Mouse (Mus musculus) thymus, postnatal 14 days (tissue): ENCODE measurements around the gene Mdm1.
"Not testable (repeated sequence)": the region's sequence is repeated elsewhere in the genome, so short reads cannot be mapped to it uniquely, and the experiment has no call there.

ENCODE experiments used
- DNase-seq: peaks from one replicate; pipeline ENCODE4 v3.0.0; 2021

The Mdm1 gene

DNA sequence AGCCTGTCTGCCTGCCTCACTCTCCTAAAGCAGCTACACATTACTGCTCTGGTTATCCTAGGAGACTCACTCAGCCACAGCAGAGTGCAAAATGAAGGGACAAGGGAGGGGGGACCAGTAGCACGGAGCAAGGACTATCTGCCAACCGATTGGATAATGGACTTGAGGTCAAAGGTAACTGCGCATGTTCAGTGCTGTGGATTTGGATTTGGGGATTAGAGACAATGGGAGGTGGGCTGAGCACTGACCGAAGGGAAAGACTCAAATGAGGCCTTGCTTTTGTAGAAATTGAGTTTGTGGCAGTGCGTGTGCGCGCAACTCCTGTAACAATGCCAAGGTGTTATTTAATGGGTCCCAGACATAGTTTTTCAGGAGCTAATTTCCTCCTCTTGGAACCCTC lies 16.4 kb upstream of the Mdm1 start:
- DNase-seq, result no peak

DNA sequence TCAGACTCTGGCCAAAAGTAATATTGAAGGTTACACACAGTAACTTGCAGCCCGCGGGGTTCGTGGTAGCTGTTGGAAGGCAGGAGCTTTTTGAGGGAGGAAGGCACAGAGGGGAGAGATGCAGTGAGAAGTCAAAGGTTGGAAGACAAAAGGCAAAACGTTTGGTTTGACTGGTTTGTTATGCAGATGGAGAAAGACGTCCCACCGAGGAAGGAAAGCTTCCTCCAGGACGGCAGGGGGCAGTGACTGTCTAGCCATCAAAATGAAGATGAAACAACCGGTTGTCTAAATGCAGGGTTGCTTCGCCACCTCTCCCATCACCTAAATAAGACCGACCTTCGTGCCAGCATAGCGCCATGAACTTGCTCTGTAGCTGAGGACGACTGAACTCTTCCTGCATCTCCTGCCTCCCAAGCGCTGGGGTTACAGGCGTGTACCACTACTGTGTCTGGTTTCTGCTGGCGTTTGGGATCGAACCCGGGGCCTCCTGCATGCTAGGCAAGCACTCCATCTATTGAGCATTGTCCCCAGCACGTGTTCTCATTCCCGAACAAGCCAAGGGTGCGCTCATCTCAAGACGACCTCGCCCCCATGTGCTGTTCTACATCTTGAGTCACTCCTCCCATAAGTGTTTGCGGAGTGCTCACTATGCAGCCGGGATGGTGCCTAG lies 15.7 kb upstream of the Mdm1 start:
- DNase-seq, result no peak

DNA sequence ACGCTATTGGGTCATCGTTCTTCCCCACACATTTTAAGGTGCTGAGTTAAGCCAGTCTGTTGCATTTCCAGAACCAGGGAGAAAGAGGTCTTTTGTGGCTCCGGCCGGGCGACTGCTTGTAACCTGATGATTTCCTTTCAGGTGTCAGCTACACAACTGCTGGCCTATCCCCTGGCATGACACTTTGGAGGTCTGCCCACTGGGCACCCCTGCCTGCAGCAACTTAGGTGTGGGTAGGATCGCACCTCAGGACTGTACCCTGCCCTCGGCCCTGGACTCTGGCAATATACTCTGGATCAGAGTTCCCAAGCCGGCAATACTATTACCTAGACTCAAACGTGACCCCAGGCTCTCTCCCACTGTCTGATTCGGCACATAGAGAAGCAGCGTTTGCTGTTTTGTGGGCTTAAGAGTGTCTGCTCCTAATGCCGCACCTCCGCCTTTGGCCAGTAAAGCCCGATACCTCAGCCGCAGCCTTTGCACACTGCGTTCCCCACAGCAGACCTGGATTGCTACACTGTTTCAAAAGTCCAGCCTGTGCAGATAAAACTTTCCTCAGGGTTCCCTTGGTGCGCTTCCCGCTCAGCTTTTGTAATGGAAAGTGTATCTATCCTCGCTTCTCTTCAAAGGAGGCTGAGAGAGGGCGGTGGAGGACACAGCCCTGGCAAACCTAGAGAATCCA lies 12.5 kb upstream of the Mdm1 start:
- no peak for DNase-seq

DNA sequence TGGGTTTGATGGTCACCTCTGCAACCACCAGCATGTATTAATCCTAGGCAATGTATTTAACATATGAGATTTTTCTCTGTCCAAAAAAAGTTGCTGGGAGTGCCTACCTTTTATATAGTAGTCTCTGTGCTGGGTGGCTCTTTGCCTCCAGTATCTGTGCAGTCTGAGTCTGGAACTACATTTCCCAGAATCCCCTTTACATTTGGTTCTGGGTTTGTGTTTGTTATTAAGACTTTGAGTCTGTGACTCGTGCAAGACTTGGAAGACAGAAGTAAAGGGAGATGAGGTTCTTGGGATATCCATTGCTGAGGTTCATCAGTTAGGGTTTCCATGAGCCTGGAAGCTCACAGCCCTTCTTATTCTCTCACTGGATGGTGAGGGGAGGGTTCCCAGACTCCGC lies 11.6 kb upstream of the Mdm1 start:
- DNase-seq, result no peak

DNA sequence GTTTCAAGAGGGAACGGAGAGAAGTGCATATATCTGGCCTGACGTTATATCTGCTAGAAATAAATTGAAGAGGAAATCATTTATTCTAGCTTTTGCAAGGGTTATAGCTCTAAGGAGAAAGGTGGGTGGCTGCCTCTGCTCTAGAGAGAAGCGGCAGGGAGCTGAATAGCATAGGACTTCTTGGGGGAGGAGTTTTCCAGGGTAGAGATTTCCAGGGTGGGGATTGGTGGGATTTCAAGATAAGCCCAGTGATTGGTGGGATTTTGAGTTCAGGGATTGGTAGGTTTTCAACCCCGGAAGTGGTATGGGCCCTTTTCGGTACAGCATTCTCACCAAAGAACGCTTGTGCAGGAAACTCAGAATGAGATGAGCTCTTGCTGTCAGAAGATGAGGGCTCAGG lies 8.6 kb upstream of the Mdm1 start:
- no peak for DNase-seq

DNA sequence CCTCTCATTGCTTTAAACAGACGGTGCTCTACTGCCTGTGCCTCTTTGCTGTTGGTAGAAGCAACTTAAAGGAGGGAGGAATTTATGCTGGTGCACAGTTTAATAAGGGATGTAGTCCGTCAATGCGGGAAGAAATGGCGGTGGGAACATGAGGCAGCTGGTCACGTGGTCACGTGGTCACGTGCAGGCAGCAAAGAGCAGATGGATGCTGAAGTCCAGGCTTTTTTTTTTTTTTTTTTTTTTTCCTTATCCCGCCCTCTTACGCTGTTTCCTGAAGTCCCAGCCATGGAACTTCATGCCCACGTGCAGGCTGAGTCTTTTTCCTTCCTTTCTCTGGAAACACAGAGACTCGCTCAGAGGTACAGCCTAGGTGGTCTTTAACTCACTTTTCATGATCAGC lies 3.1 kb upstream of the Mdm1 start:
- DNase-seq, result no peak

DNA sequence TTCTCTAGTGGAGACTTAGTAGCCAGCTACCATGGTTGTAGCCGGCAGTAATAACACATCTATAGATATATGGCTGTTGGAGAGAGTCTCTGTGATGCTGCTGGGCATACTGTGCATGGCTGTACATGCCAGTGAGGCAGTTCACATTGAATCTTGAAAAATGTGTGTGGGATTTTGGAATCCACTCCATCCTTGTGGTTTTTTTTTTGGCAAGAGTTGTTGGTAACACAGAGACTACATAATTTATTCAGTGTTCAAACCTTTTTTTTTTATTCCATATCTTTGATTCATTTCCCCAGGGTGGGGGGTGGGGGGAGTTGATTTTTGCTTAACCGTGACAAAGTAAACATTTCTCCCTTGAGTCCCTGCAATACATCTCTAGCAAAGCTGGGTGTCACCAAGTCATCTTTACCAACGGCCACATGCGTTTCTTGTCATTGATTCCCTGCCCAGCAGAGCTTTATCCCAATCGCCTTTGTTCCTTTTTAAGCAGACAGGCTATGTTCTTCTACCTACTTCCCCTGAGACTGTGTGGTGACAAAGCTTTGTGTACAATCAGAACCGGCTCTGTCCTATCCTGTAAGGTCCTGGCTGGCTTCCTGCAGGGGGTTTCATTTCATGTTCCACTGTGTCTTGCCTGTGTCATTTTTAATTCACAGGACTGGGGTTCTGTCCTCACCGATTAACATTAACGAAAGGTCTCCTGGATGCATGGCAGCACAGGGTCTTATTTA lies 1.6 kb upstream of the Mdm1 start:
- DNase-seq, result no peak

DNA sequence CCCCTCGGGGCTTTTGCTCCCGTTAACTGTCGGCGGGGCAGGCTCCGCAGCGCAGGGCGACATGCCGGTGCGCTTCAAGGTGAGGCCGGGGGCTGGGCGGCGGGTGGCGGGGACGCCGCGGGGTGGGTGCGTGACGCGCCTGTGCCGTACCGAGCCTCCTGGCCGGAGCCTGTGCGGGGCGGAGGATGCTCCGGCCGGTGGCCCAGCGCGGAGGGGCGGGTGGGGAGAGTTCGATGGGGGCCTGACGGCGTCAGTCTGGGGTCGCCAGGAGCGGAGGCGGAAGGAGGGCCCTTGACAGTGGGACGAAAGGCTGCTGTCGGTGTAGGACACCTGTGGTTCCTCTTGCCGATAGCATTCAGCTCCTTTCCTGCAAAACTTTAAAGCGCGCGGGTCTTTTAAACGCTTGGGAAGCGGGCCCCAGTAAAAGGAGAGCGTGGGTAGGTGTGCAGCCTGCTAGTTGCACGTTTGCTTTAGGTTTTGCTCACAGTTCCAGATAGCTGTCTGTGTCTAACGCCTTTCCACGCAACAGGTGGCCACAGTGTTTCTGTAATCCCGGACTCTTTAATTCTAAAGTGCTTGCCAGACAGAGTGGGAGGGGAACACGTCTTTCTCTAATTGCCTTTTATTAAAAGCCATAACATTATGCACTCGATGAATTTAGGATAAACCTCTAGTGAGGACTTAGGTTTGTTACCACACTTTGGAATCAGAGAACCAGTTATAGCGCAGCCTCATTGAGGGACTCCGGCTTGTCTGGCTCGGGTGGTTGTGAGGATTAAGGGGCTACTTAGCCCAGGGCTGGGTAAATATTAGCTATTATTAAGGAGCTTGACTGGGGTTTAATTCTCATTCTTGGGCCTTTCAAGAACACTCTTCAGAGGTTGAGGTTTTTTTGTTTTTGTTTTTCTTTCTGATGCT lies 532 bp downstream of the Mdm1 start:
- DNase-seq, result no peak

DNA sequence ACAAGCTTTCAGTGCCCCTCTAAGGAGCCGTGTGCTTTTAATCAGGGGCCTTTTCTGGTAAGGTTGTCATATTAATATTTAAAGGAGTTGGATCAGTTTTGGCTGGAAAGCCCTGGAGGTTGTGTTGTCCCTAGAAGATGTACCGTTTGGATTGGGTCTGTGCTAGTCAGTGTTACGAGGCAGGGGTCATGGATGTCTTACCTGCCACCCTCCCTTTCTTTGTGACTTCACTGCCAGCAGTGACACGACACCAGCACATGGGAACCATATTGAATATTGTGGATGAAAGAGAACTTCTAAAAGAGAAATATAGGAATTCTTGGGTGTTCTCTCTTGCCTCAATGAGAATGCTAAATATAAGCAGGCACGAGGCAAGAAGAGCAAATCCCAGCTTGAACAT lies 7.8 kb downstream of the Mdm1 start:
- DNase-seq, result no peak

DNA sequence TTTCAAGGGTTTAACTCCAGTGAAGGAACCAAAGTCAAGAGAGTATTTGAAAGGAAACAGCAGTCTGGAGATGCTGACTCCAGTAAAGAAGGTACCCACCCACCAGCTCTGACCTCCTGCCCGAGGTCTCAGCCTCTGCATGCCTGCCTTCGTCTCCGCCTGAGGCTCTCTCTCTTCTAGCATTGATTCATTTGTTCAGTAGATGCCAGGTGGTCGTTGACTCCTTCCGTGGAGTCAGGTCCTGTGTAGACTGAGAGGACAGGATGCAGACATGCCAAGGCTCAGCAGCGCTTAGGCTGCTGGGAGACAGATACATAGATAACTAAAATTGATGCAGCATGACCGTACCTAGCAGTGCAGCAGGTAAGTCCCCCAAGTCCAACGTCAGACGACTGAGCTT lies 9.3 kb downstream of the Mdm1 start:
- DNase-seq, result no peak

DNA sequence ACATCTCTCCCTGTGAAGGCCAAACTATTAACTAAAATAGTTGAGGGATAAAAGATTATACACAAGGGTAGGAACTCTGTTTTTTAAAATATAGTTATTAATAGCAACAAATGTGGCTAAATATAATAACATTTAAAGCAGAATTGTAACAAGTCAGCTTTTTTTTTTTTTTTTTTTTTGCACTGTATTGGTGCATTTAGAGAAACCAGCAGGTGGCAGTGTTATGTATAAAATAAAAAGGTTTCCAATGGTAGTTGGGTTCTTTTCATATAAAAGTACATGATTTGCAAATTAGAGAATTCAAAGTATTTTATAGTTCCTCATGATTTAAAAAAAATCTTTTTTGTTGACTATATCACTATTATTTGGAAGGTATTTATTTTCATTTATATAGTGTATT lies 14.3 kb downstream of the Mdm1 start:
- peak; percentile 30 for DNase-seq

DNA sequence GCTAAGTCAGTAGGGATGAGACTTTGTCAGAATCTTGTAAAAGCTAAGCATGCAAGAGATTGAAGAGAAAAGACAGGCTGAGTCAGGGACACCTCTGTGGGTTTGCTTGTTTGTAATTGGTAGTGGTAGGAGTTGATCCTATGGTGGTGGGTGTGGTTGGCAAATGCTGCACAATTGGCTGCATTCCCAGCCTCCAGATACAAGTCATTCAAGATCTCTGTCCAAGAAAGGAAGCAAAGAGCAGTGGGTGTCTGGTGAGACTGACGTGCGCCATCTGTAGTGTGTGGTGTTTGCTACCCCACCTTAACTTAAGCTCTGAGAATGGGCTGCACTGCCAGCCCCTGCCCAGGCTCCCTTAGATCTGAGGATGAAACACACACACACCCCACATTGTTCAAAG lies 19.5 kb downstream of the Mdm1 start:
- DNase-seq, result no peak

DNA sequence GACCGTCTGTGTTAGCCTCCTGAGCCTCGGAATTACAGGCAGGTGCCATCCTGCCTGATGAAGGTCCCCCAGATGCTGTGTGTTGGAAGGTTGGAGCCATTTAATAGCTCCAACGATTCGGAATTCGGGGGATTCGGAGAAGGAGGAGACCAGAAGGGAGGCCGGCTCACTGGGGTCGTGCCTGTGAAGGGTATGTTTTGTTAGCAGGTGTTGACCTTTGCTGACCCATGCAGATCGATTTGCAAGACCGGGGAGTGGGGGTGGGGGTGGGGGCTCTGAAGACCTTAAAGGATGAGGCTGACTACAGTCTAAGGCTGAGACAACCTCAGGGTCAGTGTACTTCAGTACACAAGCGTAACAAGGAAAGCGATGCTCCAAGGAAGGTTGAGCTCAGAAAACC lies 27.6 kb downstream of the Mdm1 start:
- no peak for DNase-seq

DNA sequence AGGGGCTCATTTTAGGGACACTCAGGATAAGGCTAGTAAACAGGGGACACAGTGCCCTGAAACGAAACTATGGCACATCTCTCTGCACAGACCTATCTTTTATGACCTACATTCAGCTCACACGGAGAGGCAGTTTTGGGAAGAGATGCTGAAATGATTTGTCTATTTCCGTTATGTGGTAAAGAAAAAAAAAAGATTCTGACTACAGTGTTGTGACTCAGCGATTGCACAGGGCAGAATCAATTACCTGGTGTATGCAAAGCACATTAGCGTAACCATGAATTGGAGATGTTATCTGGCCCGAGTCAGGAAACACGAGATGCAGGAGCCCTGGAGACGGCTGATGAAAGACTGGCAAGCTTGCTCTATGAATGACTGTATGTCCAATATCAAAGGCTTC lies 30.8 kb downstream of the Mdm1 start:
- peak; percentile 7 for DNase-seq

DNA sequence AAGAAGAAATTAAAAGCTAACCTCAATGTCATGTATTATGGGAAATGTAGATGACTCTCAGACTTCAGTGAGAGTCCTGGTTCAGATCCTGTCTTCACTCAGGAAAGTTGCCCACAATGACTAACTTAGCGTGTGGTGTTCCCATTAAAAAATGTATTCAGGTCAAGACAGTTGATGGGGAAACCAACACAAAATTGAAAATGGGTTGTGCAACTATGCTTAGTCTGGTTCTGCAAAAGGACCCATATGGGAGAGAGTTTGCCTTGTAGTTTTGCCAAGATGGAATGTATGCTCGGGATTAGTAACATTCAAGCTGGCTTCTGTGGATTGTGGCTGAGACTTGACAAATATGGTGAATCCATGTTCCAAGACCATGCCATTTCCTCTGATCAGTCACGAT lies 31.3 kb downstream of the Mdm1 start:
- DNase-seq, result no peak

DNA sequence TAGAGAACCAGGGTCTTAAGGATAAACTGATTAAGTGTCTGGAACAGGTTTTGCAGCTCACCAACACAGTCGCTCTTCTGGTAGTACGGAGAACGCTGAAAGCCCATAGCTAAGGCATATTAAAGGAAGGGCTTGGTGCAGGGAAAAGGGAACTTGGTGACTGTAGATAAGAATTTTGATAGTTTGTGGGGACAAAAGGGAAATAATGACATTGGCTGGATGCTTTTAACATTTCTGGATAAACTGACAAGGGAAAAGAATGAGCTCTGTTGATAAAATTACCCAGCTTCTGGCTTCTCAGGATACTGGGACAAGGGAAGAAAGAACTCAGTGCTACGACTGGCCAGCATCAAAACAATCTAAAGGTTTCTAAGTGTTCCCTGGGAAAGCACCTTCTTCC lies 33.9 kb downstream of the Mdm1 start:
- DNase-seq, result not testable (repeated sequence)

DNA sequence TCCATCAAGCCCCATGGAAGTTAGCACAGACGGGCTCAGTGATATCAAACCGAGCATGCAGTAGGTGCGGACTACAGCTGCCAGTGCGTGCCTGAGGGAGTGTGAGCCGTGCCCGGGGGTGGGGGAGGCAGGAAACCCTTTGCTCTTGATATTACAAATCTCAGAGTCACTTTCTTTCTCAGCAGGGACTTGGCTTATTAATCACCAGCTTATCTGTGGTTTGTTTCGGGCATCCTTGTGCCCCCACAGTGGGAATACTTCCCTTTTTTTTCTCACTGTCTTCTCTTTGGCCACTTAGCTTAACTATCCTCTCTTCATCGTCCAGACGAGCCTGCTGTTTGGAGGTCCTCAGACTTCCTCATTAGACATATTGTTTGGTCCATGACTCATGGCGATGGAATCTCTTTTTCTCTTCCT lies 37.1 kb downstream of the Mdm1 start:
- no peak for DNase-seq

DNA sequence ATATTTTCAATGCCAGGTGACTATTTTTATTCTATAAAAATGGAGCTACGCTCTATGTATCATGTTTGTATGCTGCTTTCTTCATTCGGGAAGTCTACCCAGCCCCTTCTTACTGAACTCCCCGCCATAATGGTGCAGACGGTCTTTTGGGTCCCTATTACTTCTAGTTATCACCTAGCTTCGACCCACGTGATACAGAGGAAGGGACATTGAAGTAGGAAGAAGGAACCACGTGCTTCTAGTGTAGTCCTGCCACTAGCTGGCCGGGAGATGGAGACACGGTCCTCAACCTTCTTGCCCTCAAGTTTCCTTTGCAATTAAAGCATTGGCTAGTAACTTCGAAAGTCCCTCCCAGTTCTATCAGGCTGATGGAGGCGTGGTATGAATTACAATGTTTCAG lies 37.7 kb downstream of the Mdm1 start:
- DNase-seq, result no peak

DNA sequence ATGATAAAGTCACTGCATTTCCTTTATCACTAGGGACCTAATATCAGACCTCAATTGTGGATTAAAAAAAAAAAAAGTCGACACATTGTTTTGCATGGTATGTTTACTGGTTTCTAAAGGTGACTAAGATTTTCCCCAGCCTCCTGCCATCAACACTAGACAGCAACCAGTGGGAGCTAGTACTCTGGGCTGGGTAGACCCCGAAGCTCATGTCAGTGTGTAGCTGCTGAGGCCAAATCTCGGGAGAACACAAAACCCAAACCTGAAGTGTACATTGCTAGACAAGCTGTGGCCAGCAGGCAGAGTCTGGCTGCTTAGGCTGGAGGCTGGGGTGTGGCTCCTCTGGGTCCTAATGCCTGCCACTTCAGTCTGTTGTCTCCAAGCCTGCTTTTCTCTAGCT lies 53.5 kb downstream of the Mdm1 start:
- not testable (repeated sequence) for DNase-seq

DNA sequence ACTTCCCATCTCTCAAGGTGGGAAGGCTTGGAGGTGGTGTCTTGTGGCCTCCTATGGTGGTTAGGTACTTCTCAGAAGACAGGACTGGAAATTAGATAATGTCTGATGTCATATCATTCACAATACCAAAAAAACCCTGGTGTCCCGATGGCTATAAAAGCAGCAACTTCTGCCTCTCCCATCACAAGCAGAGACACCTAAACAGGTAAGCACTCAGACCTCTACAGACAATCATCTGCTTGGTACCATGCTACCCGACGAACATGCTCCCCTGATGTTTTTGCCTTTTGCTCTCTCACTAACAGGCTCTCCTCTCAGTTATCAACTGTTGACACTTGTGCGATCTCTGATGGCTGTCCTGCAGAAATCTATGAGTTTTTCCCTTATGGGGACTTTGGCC lies 63.0 kb downstream of the Mdm1 start, which contains the start of gene Il22:
Gene Il22 (plus strand): TSS at position 301 of the 400 bp plus-strand sequence.
- DNase-seq, result no peak

DNA sequence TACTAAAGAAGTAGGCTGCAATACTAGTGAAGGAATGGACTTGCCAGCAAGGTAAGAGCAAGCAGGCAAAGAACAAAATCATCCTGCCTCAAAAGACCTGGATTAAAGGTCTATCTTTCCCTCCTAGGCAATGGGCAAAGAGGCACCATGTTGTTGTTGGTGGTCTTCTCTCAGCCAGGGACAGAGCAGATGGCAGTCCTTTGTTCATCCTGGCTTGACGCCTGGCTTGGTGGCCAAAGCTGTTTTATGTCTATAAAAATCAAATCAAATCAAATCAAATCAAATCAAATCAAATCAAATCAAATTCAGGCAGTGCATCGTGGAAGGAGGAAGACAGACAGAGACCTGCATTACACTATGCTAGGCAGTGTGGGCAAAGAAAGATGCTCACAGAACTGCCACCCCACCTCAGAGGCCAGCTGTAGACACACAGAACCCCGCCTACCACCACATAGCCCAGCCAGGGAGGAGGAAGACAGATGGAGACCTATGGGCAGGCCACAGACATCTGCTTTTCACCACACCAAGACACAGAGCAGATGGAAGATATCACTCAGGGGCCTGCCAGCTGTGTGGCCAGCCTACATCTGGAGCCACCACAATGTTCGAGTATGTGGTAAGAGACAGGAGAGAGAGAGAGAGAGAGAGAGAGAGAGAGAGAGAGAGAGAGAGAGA lies 74.2 kb downstream of the Mdm1 start:
- DNase-seq, result not testable (repeated sequence)
